Mouse (Mus musculus) kidney, postnatal 0 days (tissue): ENCODE results near the gene Sigmar1. TPM values are rescaled to one million over a fixed set of nuclear protein-coding genes. Genes with fewer than 3 reads are reported as not detected.

ENCODE experiments used
- polyA plus RNA-seq: library from polyadenylated mRNA; unstranded; fragments of >200 nt; fragmentation: Nextera tagmentation; extraction: Ambion mirVana; gene quantifications from 2 replicates; pipeline ENCODE4 v1.2.1, GENCODE M21; 2015

Gene Sigmar1
- polyA plus RNA-seq, 1 experiment from 2014 or later = 58.4 TPM

Other genes starting within 250 kb of the Sigmar1 start
- 0.43 and 0.68 TPM in 2 replicates for gene 1110017D15Rik, start 238.8 kb downstream of the Sigmar1 start, polyA plus RNA-seq
- gene Fam219a, start 186.6 kb downstream of the Sigmar1 start, polyA plus RNA-seq = 2.3 and 2.9 TPM in 2 replicates
- 1.3 and 2.0 TPM in 2 replicates for gene Dnaic1, start 186.4 kb downstream of the Sigmar1 start, polyA plus RNA-seq
- gene Enho, start 115.8 kb downstream of the Sigmar1 start, polyA plus RNA-seq = 20.2 and 23.9 TPM in 2 replicates
- gene Cntfr, start 59.1 kb downstream of the Sigmar1 start, polyA plus RNA-seq = 8.6 and 8.7 TPM in 2 replicates
- 157 and 159 TPM in 2 replicates for gene Il11ra1, start 56.2 kb downstream of the Sigmar1 start, polyA plus RNA-seq
- 63.3 and 65.2 TPM in 2 replicates for gene Rpp25l, start 42.6 kb downstream of the Sigmar1 start, polyA plus RNA-seq
- 152 and 154 TPM in 2 replicates for gene Dctn3, start 33.0 kb downstream of the Sigmar1 start, polyA plus RNA-seq
- gene Arid3c, start 25.0 kb downstream of the Sigmar1 start, polyA plus RNA-seq = 0.08 and 0.14 TPM in 2 replicates
- gene Galt, start 929 bp downstream of the Sigmar1 start, polyA plus RNA-seq = 72.1 and 75.2 TPM in 2 replicates
- gene Ccl27a, start 18.1 kb upstream of the Sigmar1 start, polyA plus RNA-seq = 39.1 and 42.1 TPM in 2 replicates
- gene Gm21541, start 147.5 kb upstream of the Sigmar1 start, polyA plus RNA-seq = 8.4 and 14.8 TPM in 2 replicates
- 1.2 and 1.5 TPM in 2 replicates for gene Gm20878, start 185.4 kb upstream of the Sigmar1 start, polyA plus RNA-seq
- gene Fam205a4, start 209.9 kb upstream of the Sigmar1 start, polyA plus RNA-seq = 0.31 and 0.39 TPM in 2 replicates